Mouse (Mus musculus) layer of hippocampus, postnatal 14 days (tissue): Measurements from ENCODE around the gene Lsm11. TPM values are rescaled to one million over a fixed set of nuclear protein-coding genes. Genes with fewer than 3 reads are reported as not detected.

ENCODE experiments used
- DNase-seq, 2 experiments: peaks; one replicate each; pipeline ENCODE4 v3.0.0; 2021 to 2022; ENCODE audit warnings: low spot score in 2 of 2, mixed read lengths in 1 of 2
- total RNA-seq, 2 experiments: library from RNA; stranded (reverse); gene quantifications; 2 replicates each; pipeline ENCODE4 v1.2.3; 2021

The Lsm11 gene
- total RNA-seq, 2 experiments from 2014 or later = 124 to 127 TPM

GRCm38 (mm10) chr11:45929541-45929940, 15.2 kb downstream of the Lsm11 start:
- DNase-seq = no peak

- no peak for DNase-seq
Observed at GRCm38 (mm10) chr11:45927456-45927855, 17.3 kb downstream of the Lsm11 start.

GRCm38 (mm10) chr11:45926640-45927082, 18.1 kb downstream of the Lsm11 start:
- peak; percentile 81 to 82 for DNase-seq

- DNase-seq = no peak
Observed at GRCm38 (mm10) chr11:45925436-45925835, 19.3 kb downstream of the Lsm11 start.

- DNase-seq = no peak
Observed at GRCm38 (mm10) chr11:45921480-45921898, 23.2 kb downstream of the Lsm11 start.

GRCm38 (mm10) chr11:45921026-45921425, 23.7 kb downstream of the Lsm11 start:
- DNase-seq = no peak

- no peak for DNase-seq
Observed at GRCm38 (mm10) chr11:45918836-45919235, 25.9 kb downstream of the Lsm11 start.

GRCm38 (mm10) chr11:45918018-45918417, 26.7 kb downstream of the Lsm11 start:
- DNase-seq = no peak

GRCm38 (mm10) chr11:45916196-45916595, 28.5 kb downstream of the Lsm11 start:
- DNase-seq = no peak

GRCm38 (mm10) chr11:45910701-45911100, 34.0 kb downstream of the Lsm11 start:
- no peak for DNase-seq

- DNase-seq = no peak
Observed at GRCm38 (mm10) chr11:45908894-45909293, 35.8 kb downstream of the Lsm11 start.

- no peak for DNase-seq
Observed at GRCm38 (mm10) chr11:45908070-45908469, 36.7 kb downstream of the Lsm11 start.

GRCm38 (mm10) chr11:45907301-45907700, 37.4 kb downstream of the Lsm11 start:
- DNase-seq = no peak

- DNase-seq = no peak
Observed at GRCm38 (mm10) chr11:45906109-45906786, 38.5 kb downstream of the Lsm11 start.

- DNase-seq = no peak
Observed at GRCm38 (mm10) chr11:45900233-45901015, 44.3 kb downstream of the Lsm11 start.

- no peak for DNase-seq
Observed at GRCm38 (mm10) chr11:45897392-45897791, 47.3 kb downstream of the Lsm11 start.

GRCm38 (mm10) chr11:45892861-45893360, 51.8 kb downstream of the Lsm11 start:
- no peak for DNase-seq

- no peak for DNase-seq
Observed at GRCm38 (mm10) chr11:45890423-45890822, 54.3 kb downstream of the Lsm11 start.

- DNase-seq = no peak
Observed at GRCm38 (mm10) chr11:45889981-45890380, 54.8 kb downstream of the Lsm11 start.

- no peak for DNase-seq
Observed at GRCm38 (mm10) chr11:45888471-45889030, 56.2 kb downstream of the Lsm11 start.

GRCm38 (mm10) chr11:45886596-45886995, 58.1 kb downstream of the Lsm11 start:
- no peak for DNase-seq
